Mouse (Mus musculus): ENCODE data around the gene Inca1.

- no peak for TF ChIP-seq CTCF (IDR thresholded peaks at IDR 0.05; ENCODE audit: borderline replicate concordance, insufficient read depth, low read depth, low read length)
- TF ChIP-seq POLR2A (IDR thresholded peaks at IDR 0.05; ENCODE audit: borderline replicate concordance, insufficient read depth, low read length): peak; percentile 58
These were observed 45.6 kb downstream of the Inca1 start, which contains the start of gene Pfn1 for GRCm38 (mm10) chr11:70654198-70654922.

Data from cerebellum, adult 2 months (tissue).